8 mouse cellular contexts compared by ENCODE assay signal in the genomic region with DNA sequence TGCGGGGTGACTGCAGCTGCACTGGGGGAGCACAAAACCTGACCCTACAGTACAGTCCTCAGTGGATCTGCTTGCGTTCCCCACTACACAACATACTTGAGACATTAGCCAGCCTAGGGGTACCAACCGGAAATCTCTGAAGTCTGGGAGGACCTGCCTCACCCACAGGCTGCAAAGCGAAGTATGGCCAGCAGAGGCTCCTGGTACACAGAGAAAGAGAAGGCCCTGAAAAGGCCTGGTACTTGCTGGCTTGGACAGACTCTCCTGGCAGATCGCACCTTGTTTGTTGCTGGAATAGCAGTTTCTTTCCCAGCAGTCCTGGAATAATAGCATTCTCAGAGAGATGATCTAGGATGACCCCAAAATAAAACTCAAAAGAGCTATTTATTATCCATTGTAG.
A peak's percentile ranks its signal among the peaks of the same experiment; 100 is the strongest.
DNase-seq lines count a peak whose midpoint lies in the region; ATAC-seq lines count a peak whose summit lies in the region.

No protein-coding gene starts in this region.

- DNase-seq in CD4-positive, CD25-positive, alpha-beta regulatory T cell, adult 2 months (ENCODE audit: low read depth, low spot score): peak; percentile 38
- peak; percentile 39 to 52 for DNase-seq in urinary bladder, adult 18-20 months (ENCODE audit: low spot score in 2 of 2)
- no peak for DNase-seq in urinary bladder, adult 2 months (ENCODE audit: low spot score)
- DNase-seq in frontal cortex, postnatal 36 days (ENCODE audit: low spot score in 2 of 2): peak; percentile 58 to 59
- peak; percentile 85 for DNase-seq in kidney, postnatal 25 days
- DNase-seq in lung, postnatal 36 days: peak; percentile 90
- DNase-seq in spleen, postnatal 4 days (ENCODE audit: low spot score in 2 of 2): peak; percentile 59 to 76

- ATAC-seq in CD4-positive, CD25-positive, alpha-beta regulatory T cell, adult 4 months: no peak
